Mouse (Mus musculus) kidney, adult 9 months (tissue): Measurements from ENCODE around the gene Uvrag.
"Not testable (repeated sequence)": the region's sequence is repeated elsewhere in the genome, so short reads cannot be mapped to it uniquely, and the experiment has no call there.

ENCODE experiments used
- DNase-seq: peaks from one replicate; pipeline ENCODE4 v3.0.0; 2022

Uvrag gene

DNA sequence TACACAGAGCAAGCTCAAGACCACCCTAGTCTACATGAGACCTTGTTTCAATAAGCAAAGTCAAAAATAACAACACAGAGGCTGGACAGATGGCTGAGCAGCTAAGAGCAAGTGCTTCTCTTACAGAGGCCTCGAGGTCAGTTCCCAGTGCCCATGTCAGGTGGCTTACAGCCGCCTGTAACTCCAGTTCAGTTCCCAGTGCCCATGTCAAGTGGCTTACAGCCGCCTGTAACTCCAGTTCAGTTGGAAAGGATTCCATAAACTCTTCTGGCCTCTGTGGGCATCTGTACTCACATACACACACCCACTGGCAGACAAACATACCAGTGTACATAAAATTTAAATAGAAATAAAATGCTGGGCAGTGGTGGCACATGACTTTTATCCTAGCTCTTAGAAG lies 46.6 kb downstream of the Uvrag start:
- DNase-seq, result no peak

DNA sequence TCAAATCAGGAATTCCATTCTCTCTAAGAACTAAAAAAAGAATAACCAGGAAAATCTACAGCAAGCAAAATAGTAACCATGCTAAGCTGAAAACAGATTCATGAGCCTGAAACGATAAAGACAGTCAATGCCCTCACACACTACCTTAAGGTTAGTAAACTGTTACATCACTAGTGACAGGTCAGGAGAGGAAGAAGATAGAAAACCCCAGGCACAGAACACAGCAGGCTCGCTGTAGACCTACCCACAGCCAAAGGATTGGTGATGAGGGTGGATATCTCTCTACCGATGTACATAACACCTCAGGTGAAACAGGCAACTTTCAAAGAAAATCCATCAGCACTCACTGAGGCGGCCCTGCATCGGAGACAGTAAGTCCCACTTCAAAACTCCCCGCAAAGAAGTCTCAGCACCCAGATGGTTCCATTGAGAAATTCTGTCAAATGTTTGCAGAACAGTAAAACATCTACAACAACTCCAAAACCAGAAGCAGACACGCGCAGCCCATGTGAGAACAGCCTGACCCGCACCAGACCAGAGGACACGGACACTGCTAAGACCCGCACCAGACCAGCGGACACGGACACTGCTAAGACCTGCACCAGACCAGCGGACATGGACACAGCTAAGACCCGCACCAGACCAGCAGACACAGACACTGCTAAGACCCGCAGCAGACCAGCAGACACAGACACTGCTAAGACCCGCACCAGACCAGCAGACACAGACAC lies 48.9 kb downstream of the Uvrag start:
- no peak for DNase-seq

DNA sequence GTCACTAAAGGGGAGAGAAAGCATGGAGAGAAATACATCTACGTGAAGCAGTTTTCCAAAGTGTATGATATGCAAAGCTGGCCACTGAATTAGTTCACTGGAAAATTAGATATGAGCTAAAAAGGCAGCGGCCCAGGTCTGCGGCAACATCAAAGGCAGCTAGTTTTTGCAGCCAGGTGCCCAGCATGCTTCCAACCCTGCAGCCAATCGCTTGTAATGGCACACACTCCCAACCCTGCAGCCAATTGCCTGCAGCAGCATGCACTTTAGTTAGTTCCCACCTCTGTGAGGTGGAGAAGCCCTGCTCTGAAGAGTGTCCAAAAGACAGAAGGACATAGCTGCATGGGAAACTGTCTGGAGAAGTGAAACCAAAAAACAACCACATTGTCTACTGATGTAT lies 51.2 kb downstream of the Uvrag start:
- DNase-seq, result no peak

DNA sequence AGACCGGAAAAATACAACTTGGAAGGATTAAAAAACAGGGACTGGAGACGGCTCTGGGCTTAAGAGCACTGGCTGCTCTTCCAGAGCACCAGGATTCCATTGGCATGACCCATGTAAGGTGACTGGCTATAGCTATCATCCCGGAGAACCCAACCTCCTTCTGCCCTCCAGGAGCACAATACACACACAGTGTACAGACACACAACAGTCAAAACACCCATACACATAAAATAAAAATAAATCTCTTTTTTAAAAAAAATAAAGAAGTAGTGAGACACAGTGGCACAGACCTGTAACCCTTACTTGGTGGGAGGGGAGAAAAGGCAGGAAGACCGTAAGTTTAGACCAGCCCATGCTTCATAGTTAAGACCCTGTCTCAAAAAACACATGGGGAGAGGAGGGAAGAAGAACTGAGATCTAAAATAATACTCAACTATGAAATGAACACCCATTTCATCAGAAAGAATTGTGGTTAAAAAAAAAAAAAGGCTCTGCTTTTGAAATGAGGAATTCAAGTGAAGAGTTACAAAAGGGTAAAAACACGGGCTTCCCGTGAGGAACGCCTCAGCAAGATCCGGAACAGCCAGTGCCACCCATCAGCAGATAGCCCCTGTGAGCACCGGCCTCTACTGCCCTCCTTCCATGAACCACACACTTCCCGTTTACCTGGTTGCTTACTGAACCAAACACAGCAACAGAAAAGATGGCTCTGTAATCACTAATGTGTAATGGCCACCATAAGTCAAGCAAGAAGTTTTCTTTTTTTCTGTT lies 52.2 kb downstream of the Uvrag start:
- no peak for DNase-seq

DNA sequence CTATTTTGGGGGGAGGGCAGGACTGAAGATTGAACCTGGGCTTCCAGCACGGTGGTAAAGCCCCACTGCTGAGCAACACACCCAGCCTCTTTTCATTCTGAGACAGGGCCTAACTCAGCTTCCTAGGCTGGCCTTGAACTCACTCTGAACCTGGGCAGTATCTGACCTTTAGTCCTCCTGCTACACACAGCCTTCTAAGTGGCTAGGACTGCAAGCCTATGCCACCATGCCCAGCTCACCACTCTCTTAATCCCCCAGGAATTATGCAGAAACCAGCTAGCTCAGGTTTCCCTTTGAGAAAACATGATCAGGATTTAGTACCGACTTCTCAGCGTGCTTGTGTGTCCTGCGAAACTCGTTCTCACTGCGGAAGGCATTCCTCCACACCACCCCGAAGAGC lies 53.4 kb downstream of the Uvrag start:
- DNase-seq, result no peak

DNA sequence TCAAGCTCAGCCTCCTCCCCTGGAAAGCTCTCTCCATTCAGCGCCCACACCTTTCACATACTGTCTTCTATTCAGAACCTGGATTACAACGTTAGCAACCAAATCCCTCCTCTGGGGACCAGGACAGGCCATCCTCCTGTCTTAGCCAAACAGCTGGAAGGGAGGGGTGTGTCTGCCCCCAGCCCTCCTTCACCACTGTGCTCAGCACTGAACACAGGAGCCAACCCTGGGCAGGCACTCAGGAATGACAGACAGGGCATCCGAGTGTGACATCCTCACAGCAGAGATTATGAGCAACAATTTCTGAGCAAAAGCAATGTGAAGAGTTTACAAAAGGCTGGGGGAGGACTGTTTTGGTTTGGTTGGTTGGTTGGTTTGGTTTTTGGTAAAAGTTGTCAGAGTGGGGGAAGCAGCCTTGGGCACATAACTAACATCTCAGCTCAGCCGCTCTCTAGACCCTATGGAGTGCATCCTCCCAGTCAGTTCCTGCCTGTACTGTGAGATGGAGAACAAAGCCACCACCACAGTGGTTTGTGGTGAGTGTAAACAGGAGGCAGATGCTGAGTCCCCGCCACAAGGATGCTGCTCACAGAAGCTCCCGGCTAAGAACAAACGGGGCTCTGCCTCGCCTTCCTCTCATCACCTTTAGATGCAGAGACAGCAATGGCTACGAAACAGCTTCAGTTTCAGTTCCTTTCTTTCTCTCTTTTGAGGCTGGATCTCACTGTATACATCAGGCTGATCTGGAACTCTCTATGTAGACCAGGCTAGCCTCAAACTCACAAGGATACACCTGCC lies 54.1 kb downstream of the Uvrag start:
- no peak for DNase-seq

DNA sequence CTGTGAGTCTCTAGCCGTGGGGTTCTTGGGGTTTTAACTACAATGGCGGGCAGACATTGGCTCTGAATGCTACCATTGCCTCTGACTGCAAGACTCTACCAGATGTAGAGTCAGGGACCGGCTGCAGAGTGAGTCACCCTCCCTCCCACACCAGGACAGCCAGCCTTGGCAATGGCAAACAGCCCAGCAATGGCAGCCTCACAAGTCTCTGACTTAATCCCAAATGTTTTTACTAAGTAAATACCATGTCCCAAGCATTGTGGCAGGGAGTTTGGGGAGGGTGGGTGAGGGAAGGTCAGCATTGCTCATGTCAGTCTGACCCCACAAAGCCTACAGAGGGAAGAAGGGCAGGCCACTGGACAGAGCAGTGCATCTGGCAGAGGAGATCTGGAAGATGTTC lies 55.7 kb downstream of the Uvrag start:
- DNase-seq, result no peak

DNA sequence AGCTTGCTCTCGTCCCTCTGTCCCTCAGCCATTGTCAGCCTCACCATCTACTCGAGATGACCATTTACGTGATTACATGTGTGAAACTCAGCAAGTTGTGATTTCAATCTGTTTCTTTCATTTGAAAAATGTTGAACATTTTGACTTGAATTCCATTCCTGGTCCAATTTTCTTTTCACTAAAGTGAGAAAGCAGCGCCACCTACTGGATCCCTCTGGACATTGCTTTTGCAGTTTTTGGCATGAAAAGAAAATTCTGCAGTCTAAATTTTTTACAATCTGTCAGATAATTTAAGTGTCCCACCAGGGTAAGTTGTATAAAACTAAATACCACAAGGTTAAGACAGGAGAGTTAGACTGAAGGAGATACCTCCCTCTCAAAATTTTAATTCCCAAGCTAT lies 61.4 kb downstream of the Uvrag start:
- DNase-seq, result peak; percentile 55

DNA sequence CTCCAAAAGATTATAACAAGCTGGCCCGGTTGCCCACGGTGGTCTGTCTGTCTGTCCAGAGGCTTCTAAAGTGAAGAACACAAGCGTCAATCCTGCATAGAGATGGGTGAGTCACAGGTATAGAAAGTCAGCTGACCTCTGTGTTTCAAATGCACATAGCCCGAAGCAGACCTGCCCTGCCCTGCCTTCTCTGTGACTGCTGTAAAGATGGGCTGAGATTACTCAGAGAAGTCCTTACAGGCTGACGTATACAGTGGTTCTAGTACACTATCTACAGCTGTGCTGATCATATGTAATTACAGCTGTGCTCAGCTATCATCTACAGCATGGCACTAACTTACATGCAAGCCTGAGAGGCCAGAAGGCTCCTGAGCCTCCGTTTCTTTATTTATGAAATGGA lies 62.1 kb downstream of the Uvrag start:
- DNase-seq, result no peak

DNA sequence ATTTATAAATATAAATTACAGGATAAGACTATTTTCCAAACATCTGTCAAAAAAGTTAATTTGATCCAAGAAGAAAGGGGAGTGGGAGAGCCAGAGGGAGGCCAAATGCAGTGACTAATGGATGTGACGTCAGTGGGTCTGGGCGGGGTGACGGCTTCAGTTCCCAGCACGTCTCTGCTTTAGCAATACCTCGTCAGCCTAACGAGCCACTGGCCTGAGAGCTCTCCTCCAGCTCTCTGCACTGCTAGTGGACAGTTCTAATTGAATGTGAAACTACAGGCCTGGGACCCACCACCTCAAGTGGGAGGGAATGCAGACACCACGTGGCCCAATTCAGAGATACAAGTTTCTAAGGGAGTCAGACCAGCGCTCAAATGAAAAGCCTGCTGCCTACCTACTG lies 63.7 kb downstream of the Uvrag start:
- no peak for DNase-seq

DNA sequence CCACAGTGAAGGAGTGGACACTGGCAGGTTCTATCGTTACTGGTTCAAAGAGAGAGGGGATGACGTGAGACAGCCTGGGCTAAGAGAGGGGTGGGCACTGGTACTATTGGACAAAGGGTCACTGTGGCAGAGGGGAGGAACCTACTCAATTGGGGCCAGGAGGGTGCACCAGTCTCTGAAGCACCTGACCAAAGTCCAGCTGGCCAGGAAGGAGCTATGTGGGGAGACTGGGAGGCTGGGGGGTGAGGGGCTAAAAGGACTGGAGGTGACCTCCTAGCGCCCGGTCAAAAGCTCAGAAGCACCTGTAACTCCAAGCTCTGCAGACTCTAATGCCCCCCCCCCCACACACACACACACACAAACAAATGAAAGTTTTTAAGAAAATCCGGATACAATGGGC lies 65.8 kb downstream of the Uvrag start:
- peak; percentile 58 for DNase-seq

DNA sequence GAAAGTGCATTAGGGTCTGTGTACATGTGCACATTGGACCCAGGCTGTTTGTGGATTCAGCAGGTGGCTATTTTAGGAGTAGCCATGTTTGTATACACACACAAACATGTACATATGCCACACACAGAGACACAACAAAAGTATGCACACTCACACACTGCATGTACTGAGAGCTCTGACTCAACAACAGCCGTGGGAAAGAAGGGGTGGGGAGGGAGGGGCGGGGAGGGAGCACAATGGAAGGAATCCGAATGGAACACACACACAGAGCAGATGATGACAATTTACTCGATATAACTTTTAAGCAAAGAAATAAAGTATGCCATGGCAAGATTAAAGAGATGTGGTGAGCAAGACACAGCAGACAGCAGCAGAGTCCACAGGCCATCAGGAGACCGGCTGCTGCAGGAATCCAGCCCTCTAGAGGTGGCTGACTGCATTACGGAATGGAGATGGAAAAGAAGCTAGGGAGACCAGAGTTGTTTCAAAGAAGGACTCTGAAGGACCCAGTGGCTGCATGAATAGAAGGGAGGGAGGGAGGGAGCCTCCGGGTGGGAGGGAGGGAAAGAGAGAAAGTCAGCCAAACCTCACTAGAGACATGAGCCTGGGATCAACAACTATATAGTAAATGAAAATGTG lies 67.1 kb downstream of the Uvrag start:
- DNase-seq, result peak; percentile 25

DNA sequence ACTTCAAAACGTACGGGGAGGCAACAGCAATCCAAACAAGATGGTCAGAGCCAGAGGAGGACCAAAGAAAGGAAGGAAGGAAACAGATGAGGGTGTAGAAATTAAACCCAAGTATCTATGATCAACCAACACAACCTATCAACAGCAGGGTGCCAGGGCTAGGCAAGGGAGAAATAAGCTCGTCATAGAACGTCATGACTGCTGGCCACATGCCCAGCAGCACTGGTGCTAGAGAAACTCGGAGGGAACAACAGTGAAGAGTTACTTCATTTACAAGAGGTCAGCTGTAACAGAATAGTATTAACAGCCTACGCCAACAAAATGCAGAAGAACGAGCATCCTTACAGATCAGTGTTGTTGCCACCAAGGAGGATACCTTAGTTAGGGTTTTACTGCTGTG lies 73.2 kb downstream of the Uvrag start:
- no peak for DNase-seq

DNA sequence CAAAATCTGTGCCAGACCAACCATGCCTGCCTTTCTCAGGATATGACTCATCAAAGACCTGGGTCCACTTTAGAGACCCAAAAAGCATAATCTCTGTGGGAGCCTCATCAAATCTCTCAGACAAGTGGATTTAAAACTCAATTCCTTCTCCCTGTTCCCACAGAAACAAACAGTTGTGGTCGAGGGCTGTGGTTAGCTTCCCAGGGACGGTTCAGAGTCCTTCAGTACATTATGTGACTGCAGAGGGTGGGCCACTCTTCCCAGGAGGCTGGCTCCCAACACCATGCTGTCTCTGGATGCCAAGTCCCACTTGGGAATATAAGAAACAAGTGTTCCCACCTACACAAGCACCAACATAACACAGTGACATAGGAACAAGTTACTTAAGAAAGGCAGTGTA lies 75.0 kb downstream of the Uvrag start:
- DNase-seq, result no peak

DNA sequence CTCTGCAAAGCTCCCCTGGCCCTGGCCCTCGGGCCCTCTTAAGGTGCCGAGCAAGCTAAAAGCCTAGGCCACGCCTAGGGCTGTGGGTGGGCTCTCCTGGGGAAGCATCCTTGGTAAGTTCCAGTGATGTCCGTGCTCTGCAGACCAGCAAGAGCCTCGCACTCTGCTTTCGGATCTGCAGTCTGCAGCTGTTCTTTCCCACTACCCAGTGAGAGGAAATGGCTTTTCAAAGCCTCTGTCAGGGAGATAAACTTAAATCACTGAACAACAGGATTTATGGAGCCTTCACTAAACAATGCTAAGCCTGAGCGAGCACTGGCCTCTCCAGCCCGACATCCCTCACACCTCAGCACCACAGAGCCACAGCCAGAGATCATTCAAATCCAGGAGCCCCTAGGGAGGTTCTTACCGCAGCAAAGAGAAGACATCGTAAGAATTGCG lies 75.5 kb downstream of the Uvrag start:
- DNase-seq, result peak; percentile 32

DNA sequence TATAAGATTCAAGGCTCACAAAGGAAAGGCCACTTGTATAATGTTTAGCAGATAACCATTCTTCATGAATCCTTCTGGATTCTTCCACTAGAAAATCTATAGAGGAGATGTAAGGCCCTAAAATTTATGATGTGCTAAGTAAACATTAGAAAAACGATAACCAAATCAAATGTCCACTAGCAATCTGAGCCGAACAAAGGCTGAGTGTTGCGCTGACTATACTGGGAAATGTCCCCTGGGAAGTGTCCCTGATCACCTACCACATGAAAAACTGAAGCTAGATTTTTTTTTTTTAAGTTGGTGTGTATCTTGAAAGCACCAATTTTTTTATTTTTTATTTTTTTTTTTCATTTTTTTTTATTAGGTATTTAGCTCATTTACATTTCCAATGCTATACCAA lies 76.1 kb downstream of the Uvrag start:
- DNase-seq, result no peak

DNA sequence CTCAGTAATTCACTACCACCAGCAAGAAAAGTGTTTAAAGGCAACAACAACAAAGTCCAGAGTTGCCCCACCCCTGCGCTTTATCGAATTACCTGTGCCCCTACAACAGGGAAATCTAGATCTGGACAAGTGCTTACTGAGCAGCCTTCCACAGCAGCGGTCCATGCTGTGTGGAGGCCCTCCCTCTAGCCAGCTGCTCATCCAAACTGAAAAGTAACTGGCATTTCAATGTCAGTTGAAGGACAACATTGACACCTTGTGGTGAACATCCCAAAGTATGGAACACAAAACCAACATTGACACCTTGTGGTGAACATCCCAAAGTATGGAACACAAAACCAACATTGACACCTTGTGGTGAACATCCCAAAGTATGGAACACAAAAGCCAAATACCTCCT lies 78.7 kb downstream of the Uvrag start:
- DNase-seq, result not testable (repeated sequence)

DNA sequence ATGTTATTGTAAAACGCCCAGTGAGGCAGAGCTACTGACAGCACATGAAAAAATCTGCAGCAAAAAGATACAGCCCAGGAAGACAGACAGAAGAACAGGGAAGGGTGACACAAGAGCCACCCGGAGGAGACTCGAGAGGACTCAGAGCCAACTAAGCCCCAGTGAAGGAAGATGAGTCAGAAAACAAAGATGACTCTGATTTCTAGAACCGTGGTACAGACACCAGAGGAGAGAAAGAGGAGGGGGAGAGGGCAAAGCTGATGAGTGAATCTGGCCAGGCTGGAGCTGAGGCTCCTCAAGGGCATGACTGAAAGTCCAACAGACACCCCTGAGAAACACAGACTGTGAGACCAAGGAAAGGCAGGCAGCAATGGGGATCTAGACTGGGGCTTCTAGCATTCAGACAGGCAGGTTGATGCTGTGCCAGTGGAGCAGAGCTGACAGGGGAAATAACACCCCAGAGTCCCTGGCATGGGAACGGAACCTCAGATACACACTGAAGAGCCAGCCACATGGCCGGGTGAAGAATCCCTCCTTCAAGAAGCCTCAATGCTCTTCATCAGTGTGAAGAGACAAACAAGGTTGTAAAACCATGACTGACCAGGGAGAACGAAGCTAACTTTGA lies 79.8 kb downstream of the Uvrag start:
- no peak for DNase-seq

DNA sequence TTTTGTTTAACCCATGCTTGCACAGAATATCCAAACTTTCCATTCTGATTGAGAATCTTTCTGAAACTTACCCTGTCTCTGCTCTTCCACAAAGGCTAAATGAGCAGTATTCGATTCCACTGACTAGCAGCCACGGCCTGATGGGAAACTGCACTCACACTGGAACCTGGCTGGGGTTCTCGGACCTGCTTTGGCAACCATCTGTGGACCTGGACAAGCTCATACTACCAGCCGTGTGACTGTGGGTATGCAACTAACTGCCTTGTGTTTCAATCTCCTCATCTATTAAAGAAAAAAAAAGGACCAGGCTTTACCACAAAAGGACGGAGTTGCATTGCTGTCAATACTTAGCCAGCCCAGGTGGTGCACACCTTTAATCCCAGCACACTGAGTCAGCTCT lies 80.5 kb downstream of the Uvrag start:
- no peak for DNase-seq

DNA sequence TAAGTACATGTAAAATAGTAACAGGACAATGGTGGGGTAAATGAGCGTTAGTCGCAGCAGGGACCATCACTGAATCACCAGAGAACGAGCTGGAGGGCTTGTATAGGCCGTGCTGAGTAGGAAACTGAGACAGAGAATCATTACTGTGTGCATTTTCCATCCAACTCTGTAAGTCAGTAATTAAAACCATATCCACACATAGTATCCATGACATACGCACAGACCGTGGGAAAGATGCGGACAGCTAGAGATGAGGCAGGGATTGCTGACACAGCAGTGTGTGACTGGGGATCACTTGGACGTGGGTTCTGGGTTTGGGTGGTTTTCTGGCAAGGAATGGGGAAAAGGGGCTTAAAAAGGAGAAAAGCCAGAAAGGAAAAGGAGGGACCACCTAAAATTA lies 81.0 kb downstream of the Uvrag start:
- DNase-seq, result no peak

DNA sequence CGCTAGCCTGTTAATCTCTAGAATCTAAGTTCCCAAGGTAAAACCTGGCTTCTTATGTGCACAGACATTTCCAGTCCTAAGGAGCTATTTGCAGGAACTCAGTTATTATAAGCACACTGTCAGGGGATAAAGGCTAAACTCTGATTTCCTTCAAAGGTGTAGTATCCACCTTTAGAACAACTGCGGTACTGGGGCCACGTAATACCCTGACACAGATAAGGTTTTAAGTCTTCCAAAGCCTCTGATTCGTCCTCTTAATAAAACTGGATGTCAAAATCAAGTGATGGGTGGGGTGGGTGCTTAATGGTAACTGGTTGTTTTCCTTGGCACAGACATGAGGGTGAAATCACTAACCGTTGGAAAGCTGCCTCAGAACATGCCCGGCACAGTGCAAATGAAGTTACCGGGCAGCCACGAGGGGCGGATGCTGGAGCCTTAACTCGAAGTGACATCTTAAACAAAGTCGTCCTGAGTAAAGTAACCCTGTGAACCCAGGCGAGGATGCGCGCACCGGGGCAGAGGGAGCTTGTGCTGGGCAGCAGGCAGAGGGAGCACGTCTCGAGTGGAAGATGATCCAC lies 83.8 kb downstream of the Uvrag start:
- DNase-seq, result peak; percentile 35

DNA sequence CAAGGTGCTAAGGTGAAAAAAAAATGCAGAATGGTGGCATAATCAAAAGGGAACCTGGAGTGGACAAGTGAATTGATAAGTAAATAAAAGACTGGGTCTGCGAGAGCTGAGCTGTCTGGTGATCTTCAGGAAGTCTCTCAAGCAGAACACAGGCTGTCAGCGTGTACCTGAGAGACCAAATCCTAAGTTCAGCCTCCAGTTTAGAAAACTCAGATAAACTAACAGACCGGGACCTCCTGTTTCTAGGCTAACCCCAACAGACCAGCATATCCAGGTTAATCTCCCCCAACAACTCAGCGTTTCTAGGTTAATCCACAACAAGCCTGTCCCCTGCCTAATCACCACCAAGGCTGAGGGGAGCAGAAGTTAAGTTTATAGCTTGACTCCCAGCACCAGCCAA lies 87.3 kb downstream of the Uvrag start:
- peak; percentile 56 for DNase-seq
